Mouse (Mus musculus) cortical plate, adult 2 months (tissue): ENCODE data around the gene Pid1. TPM values are rescaled to one million over a fixed set of nuclear protein-coding genes. Genes with fewer than 3 reads are reported as not detected.

Source experiments
- H3K27ac ChIP-seq: fragments of 200-500 bp; 2 replicates; pipeline ENCODE4 v1.5.1; 2012; ENCODE audit warnings: low read length, control low read depth, inconsistent platforms; ENCODE audit not compliant: insufficient read depth
- H3K4me1 ChIP-seq: fragments of 200-500 bp; 2 replicates; pipeline ENCODE4 v1.6.1; 2011; ENCODE audit warnings: low read length; ENCODE audit not compliant: control insufficient read depth, insufficient read depth
- H3K4me3 ChIP-seq: fragments of 200-500 bp; 2 replicates; pipeline ENCODE4 v1.5.1; 2011; ENCODE audit warnings: mild to moderate bottlenecking, low read length, control low read depth; ENCODE audit not compliant: insufficient read depth
- CTCF ChIP-seq: fragments of 200-500 bp; IDR thresholded peaks from 2 replicates; pipeline ENCODE4 v1.5.1; 2011; ENCODE audit warnings: mild to moderate bottlenecking, control low read depth, low read length; ENCODE audit not compliant: insufficient read depth; ENCODE audit errors: extremely low read depth
- POLR2A ChIP-seq: fragments of 200-500 bp; IDR thresholded peaks from 2 replicates; pipeline ENCODE4 v1.6.1; 2011; ENCODE audit warnings: mild to moderate bottlenecking, low read length, control low read depth; ENCODE audit not compliant: insufficient read depth; ENCODE audit errors: extremely low read depth
- polyA plus RNA-seq: library from polyadenylated mRNA; depleted of rRNA; stranded (reverse); fragments of >200 nt; gene quantifications from 2 replicates; pipeline ENCODE4 v1.2.3, GENCODE M21; 2012; rRNA removed

Gene Pid1
- polyA plus RNA-seq = 21.9 and 22.3 TPM in 2 replicates

- H3K27ac ChIP-seq = no peak within 1 kb of the TSS
- TF ChIP-seq CTCF = no peak
- no peak for TF ChIP-seq POLR2A
- no peak within 1 kb of the TSS for H3K4me3 ChIP-seq
- H3K4me1 ChIP-seq = peaks cover 8% of the 10 kb centered on the region
Observed at GRCm38 (mm10) chr1:84363967-84364366, at the start of gene Pid1. Pid1 (minus strand) TSS chr1:84364180.

DNA sequence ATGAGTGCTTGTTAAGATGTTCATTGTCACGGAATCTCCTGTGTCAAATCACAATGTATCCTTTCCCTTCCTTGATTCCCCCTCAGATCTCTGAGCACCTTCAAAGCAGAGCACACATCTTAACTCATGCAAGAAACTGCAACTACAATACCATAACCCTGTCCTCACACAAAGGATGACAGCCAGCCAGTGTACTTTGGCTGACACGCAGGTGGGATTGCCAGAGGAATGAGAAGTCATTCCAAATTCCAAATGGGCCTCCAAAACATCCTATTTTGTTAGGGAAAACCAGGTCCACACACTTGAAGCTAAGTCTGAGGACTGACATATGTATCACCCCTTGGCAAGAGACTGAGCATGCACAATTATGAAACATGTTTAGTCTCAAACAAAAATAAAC, 45.5 kb upstream of the Pid1 start:
- no peak overlapping the region for H3K4me3 ChIP-seq
- H3K27ac ChIP-seq = no peak overlapping the region
- H3K4me1 ChIP-seq = no peaks in the 10 kb centered on the region
- no peak for TF ChIP-seq POLR2A
- no peak for TF ChIP-seq CTCF

DNA sequence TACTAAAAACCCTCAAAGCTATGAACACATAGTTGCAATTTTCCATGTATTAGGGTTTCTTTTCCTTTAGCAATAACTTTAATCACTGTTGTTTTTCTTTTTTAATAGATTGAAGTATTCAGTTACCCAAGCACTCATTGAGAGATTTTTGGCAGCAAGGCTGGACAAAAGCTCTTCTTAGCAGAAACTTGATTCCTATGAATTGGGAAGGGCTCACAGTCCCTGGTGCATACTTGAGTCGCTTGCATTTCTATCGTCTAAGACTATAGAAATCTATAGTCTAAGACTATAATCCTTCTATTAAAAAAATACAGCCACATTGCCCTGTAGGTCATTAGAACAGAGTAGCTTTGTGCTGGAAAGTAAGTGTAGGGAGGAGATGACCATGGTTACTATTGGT, 44.9 kb upstream of the Pid1 start:
- TF ChIP-seq CTCF (no peak), POLR2A (no peak)
- H3K27ac ChIP-seq = no peak overlapping the region

GRCm38 (mm10) chr1:84406891-84407290, 42.9 kb upstream of the Pid1 start:
- no peak overlapping the region for H3K27ac ChIP-seq
- no peaks in the 10 kb centered on the region for H3K4me1 ChIP-seq
- no peak overlapping the region for H3K4me3 ChIP-seq
- TF ChIP-seq POLR2A (no peak), CTCF (no peak)

More for the DNA sequence above, 44.9 kb upstream of the Pid1 start:
- H3K4me3 ChIP-seq = no peak overlapping the region
- no peaks in the 10 kb centered on the region for H3K4me1 ChIP-seq

DNA sequence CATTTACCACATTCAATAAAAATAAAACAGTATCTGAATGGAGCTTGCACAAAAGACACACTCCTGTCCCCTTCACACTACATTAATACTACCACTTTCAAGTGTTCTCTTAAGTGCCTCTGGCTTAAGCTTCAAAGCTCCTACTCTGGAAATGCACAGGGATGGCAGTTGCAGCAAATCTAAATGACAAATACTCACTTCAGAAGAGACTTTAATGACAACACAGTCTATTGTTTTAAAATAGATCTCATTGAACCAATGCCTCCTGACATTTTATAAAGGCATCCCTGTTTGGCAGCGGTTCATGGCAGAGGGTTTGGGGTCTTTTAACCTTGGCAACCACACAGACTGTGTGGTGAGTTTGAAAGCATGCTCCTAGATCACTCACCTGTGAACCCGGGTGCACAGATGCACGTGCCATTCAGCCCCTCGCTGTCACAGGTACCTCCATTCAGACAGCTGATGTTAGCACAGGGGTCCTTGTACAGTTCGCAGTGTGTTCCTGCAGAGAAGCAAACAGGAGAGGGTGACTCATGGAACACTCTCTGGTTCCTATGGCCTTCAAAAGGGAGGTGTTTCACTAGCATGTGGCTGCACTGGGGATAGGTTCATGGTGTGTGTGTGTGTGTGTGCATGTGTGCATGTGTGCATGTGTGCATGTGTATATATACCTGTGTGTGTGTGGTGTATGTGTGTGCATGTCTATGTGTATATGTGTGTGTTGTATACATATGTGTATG, 41.7 kb upstream of the Pid1 start:
- no peak overlapping the region for H3K27ac ChIP-seq
- no peak for TF ChIP-seq CTCF
- no peak for TF ChIP-seq POLR2A

GRCm38 (mm10) chr1:84404880-84405279, 40.9 kb upstream of the Pid1 start:
- H3K27ac ChIP-seq = no peak overlapping the region
- H3K4me1 ChIP-seq = no peaks in the 10 kb centered on the region
- H3K4me3 ChIP-seq = no peak overlapping the region
- no peak for TF ChIP-seq CTCF
- no peak for TF ChIP-seq POLR2A

More for the DNA sequence above, 41.7 kb upstream of the Pid1 start:
- no peak overlapping the region for H3K4me3 ChIP-seq
- H3K4me1 ChIP-seq = no peaks in the 10 kb centered on the region

- TF ChIP-seq POLR2A = no peak
- no peak for TF ChIP-seq CTCF
- Histone ChIP-seq H3K4me3 (no peak overlapping the region), H3K27ac (no peak overlapping the region), H3K4me1 (peaks cover under 1% of the 10 kb centered on the region; the same call in 1 of the 2 replicates)
Observed at GRCm38 (mm10) chr1:84402154-84402553, 38.2 kb upstream of the Pid1 start.

- Histone ChIP-seq H3K27ac (no peak overlapping the region), H3K4me1 (peaks cover 2% of the 10 kb centered on the region; the same call in 1 of the 2 replicates), H3K4me3 (no peak overlapping the region)
- TF ChIP-seq POLR2A (no peak), CTCF (no peak)
Observed at GRCm38 (mm10) chr1:84399671-84400070, 35.7 kb upstream of the Pid1 start.

- H3K4me3 ChIP-seq = no peak overlapping the region
- TF ChIP-seq CTCF (no peak), POLR2A (no peak)
- H3K27ac ChIP-seq = no peak overlapping the region
- peaks cover 2% of the 10 kb centered on the region; the same call in 1 of the 2 replicates for H3K4me1 ChIP-seq
Observed at GRCm38 (mm10) chr1:84399118-84399517, 35.1 kb upstream of the Pid1 start.

GRCm38 (mm10) chr1:84396787-84397186, 32.8 kb upstream of the Pid1 start:
- TF ChIP-seq POLR2A (no peak), CTCF (no peak)
- no peak overlapping the region for H3K4me3 ChIP-seq
- H3K4me1 ChIP-seq = peaks cover 2% of the 10 kb centered on the region; the same call in 1 of the 2 replicates
- no peak overlapping the region for H3K27ac ChIP-seq

DNA sequence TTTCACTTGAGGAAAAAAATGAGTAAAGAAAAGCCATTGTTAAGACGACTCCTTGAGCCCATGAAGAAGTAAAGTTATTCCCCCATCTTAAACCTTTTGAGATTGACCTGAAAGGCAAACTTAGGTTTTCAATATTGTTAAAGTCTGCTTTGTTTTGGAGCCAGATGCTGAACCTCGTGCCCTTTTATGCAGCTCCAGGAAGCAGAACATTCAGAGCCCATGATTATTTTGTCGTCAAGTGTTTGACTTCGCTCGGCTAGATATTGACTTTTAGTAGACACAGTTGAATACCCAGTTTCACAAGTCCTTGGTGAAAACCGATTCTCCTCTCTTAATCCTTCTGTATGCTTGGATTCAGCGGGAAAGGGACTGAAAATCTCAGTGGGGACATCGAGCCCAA, 31.9 kb upstream of the Pid1 start:
- TF ChIP-seq POLR2A (no peak), CTCF (no peak)
- no peak overlapping the region for H3K27ac ChIP-seq
- H3K4me3 ChIP-seq = no peak overlapping the region
- H3K4me1 ChIP-seq = peaks cover 2% of the 10 kb centered on the region; the same call in 1 of the 2 replicates
